Mouse (Mus musculus): ENCODE measurements around the gene Fcgr1. TPM values are rescaled to one million over a fixed set of nuclear protein-coding genes. Genes with fewer than 3 reads are reported as not detected.

Fcgr1 gene
- polyA plus RNA-seq, 1 experiment from 2014 or later = 3.4 TPM

- Histone ChIP-seq H3K4me3 (ENCODE audit: low read depth, low read length) (no peak overlapping the region), H3K4me2 (ENCODE audit: low read length) (no peak overlapping the region), H3K27me3 (replicated peaks; ENCODE audit: control insufficient read depth, insufficient read depth, low read length) (peaks cover 95% of the 10 kb centered on the region), H3K9me3 (ENCODE audit: control insufficient read depth, low read length) (no peaks in the 10 kb centered on the region), H3K4me1 (replicated peaks; ENCODE audit: control insufficient read depth, insufficient read depth, low read length) (no peaks in the 10 kb centered on the region), H3K27ac (ENCODE audit: low read depth) (no peak overlapping the region), H3K9ac (ENCODE audit: low read length) (no peak overlapping the region), H3K36me3 (ENCODE audit: control insufficient read depth, insufficient read depth, low read length) (no peaks in the 10 kb centered on the region)
- 55% methylated on average over 6 of the region's 6 CpGs for WGBS
- ATAC-seq (replicated peaks; ENCODE audit: low FRiP score, low TSS enrichment, low read depth) (no peak), DNase-seq (ENCODE audit: low spot score) (peak; percentile 50)
These were observed 41.4 kb upstream of the Fcgr1 start for GRCm38 (mm10) chr3:96335163-96335550.

GRCm38 (mm10) chr3:96334175-96335162, 40.7 kb upstream of the Fcgr1 start:
- Histone ChIP-seq H3K4me2 (ENCODE audit: low read length) (peak overlapping the region; percentile 36), H3K36me3 (ENCODE audit: control insufficient read depth, insufficient read depth, low read length) (no peaks in the 10 kb centered on the region), H3K4me3 (ENCODE audit: low read depth, low read length) (peak overlapping the region; percentile 12), H3K9me3 (ENCODE audit: control insufficient read depth, low read length) (no peaks in the 10 kb centered on the region), H3K4me1 (replicated peaks; ENCODE audit: control insufficient read depth, insufficient read depth, low read length) (no peaks in the 10 kb centered on the region), H3K27me3 (replicated peaks; ENCODE audit: control insufficient read depth, insufficient read depth, low read length) (peaks cover 97% of the 10 kb centered on the region), H3K27ac (ENCODE audit: low read depth) (no peak overlapping the region), H3K9ac (ENCODE audit: low read length) (no peak overlapping the region)
- DNase-seq (ENCODE audit: low spot score) (peak; percentile 75), ATAC-seq (replicated peaks; ENCODE audit: low FRiP score, low TSS enrichment, low read depth) (no peak)
- 5% methylated on average over 36 of the region's 36 CpGs for WGBS

GRCm38 (mm10) chr3:96333396-96334174, 39.8 kb upstream of the Fcgr1 start:
- Histone ChIP-seq H3K4me1 (replicated peaks; ENCODE audit: control insufficient read depth, insufficient read depth, low read length) (no peaks in the 10 kb centered on the region), H3K9ac (ENCODE audit: low read length) (no peak overlapping the region), H3K27me3 (replicated peaks; ENCODE audit: control insufficient read depth, insufficient read depth, low read length) (peaks cover 97% of the 10 kb centered on the region), H3K4me3 (ENCODE audit: low read depth, low read length) (peak overlapping the region; percentile 12), H3K36me3 (ENCODE audit: control insufficient read depth, insufficient read depth, low read length) (no peaks in the 10 kb centered on the region), H3K9me3 (ENCODE audit: control insufficient read depth, low read length) (no peaks in the 10 kb centered on the region), H3K4me2 (ENCODE audit: low read length) (peak overlapping the region; percentile 36), H3K27ac (ENCODE audit: low read depth) (no peak overlapping the region)
- ATAC-seq (replicated peaks; ENCODE audit: low FRiP score, low TSS enrichment, low read depth) = no peak
- peak; percentile 82 for DNase-seq (ENCODE audit: low spot score)
- WGBS = 5% methylated on average over 25 of the region's 25 CpGs

DNA sequence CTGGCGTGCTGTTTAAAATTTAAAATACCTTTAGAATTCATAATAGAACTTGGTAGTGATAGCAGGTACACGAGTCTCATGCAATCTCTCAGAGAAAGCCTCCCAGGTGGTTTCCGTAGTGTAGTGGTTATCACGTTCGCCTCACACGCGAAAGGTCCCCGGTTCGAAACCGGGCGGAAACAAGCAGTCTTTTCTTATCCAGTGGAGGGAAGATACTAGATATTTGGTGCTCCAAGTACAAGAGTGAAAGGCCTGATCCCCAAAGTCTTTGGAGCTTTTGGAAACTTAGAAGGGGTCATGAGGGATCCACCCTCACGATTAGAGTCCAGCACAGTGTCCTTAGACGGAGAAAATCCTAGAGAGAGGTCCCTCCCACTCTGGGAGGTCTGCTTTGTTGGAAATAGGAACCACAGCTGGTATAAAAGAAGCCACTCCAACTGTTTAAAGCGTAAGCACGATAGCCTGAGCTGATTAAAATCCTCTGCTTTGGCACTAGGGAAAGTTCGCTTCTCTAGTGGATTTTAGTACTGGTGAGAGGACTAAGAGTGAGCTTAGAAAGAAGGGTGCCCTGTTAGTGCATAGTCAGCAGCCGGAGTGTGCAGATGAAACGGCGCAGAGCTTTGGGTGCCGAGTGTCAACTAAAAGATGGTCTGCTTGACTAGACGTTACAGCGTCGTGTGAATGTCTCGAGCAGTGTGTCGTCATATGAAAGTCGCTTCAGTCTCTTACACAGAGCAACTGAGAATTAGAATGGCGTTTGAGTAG, 39.0 kb upstream of the Fcgr1 start:
- no peak overlapping the region for H3K9ac ChIP-seq (ENCODE audit: low read length)
- no peaks in the 10 kb centered on the region for H3K36me3 ChIP-seq (ENCODE audit: control insufficient read depth, insufficient read depth, low read length)
- WGBS = 5% methylated on average over 27 of the region's 27 CpGs
- H3K4me1 ChIP-seq (replicated peaks; ENCODE audit: control insufficient read depth, insufficient read depth, low read length) = no peaks in the 10 kb centered on the region
- ATAC-seq (replicated peaks; ENCODE audit: low FRiP score, low TSS enrichment, low read depth) = no peak
- H3K4me3 ChIP-seq (ENCODE audit: low read depth, low read length) = no peak overlapping the region
- H3K9me3 ChIP-seq (ENCODE audit: control insufficient read depth, low read length) = no peaks in the 10 kb centered on the region
- DNase-seq (ENCODE audit: low spot score) = peak; percentile 78
- H3K27me3 ChIP-seq (replicated peaks; ENCODE audit: control insufficient read depth, insufficient read depth, low read length) = peaks cover 93% of the 10 kb centered on the region
- peak overlapping the region; percentile 6; the same call in 1 of the 2 replicates for H3K4me2 ChIP-seq (ENCODE audit: low read length)
- no peak overlapping the region for H3K27ac ChIP-seq (ENCODE audit: low read depth)

GRCm38 (mm10) chr3:96332000-96332399, 38.2 kb upstream of the Fcgr1 start:
- Histone ChIP-seq H3K9me3 (ENCODE audit: control insufficient read depth, low read length) (no peaks in the 10 kb centered on the region), H3K4me3 (ENCODE audit: low read depth, low read length) (no peak overlapping the region), H3K4me1 (replicated peaks; ENCODE audit: control insufficient read depth, insufficient read depth, low read length) (no peaks in the 10 kb centered on the region), H3K9ac (ENCODE audit: low read length) (no peak overlapping the region), H3K36me3 (ENCODE audit: control insufficient read depth, insufficient read depth, low read length) (no peaks in the 10 kb centered on the region), H3K27me3 (replicated peaks; ENCODE audit: control insufficient read depth, insufficient read depth, low read length) (peaks cover 92% of the 10 kb centered on the region), H3K4me2 (ENCODE audit: low read length) (no peak overlapping the region), H3K27ac (ENCODE audit: low read depth) (no peak overlapping the region)
- DNase-seq (ENCODE audit: low spot score) (no peak), ATAC-seq (replicated peaks; ENCODE audit: low FRiP score, low TSS enrichment, low read depth) (no peak)
- WGBS = 19% methylated on average over 14 of the region's 14 CpGs

GRCm38 (mm10) chr3:96331438-96331837, 37.7 kb upstream of the Fcgr1 start:
- 56% methylated on average over 7 of the region's 7 CpGs for WGBS
- ATAC-seq (replicated peaks; ENCODE audit: low FRiP score, low TSS enrichment, low read depth) (no peak), DNase-seq (ENCODE audit: low spot score) (peak; percentile 52)
- no peaks in the 10 kb centered on the region for H3K4me1 ChIP-seq (replicated peaks; ENCODE audit: control insufficient read depth, insufficient read depth, low read length)
- no peak overlapping the region for H3K4me2 ChIP-seq (ENCODE audit: low read length)
- H3K27me3 ChIP-seq (replicated peaks; ENCODE audit: control insufficient read depth, insufficient read depth, low read length) = peaks cover 92% of the 10 kb centered on the region
- H3K27ac ChIP-seq (ENCODE audit: low read depth) = no peak overlapping the region
- no peak overlapping the region for H3K9ac ChIP-seq (ENCODE audit: low read length)
- H3K9me3 ChIP-seq (ENCODE audit: control insufficient read depth, low read length) = no peaks in the 10 kb centered on the region
- no peaks in the 10 kb centered on the region for H3K36me3 ChIP-seq (ENCODE audit: control insufficient read depth, insufficient read depth, low read length)
- H3K4me3 ChIP-seq (ENCODE audit: low read depth, low read length) = no peak overlapping the region

- Histone ChIP-seq H3K27me3 (replicated peaks; ENCODE audit: control insufficient read depth, insufficient read depth, low read length) (peaks cover 92% of the 10 kb centered on the region), H3K9ac (ENCODE audit: low read length) (no peak overlapping the region)
These were observed 36.8 kb upstream of the Fcgr1 start for GRCm38 (mm10) chr3:96330603-96331002.

DNA sequence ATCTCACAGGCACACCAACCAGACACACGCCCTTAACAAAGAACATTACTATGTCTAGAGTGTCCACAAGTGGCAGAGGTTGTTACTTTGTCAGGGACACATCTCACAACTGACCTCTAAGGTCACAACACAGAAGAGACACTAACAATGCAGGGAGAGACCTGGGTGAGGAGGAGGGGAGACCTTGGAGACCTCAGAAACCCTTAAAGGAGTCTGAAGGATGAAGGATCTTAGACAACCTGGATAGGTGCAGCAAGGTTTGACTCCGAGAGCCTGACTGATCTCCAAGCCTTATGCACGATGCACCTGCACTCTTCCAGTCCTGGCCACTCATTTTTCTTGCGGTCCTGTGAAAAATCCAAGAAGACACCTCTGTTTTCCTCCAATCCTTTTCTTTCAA, 36.4 kb upstream of the Fcgr1 start:
- H3K4me2 ChIP-seq (ENCODE audit: low read length) = no peak overlapping the region
- no peak for ATAC-seq (replicated peaks; ENCODE audit: low FRiP score, low TSS enrichment, low read depth)
- WGBS = 86% methylated on average over 4 of the region's 4 CpGs
- no peak overlapping the region for H3K4me3 ChIP-seq (ENCODE audit: low read depth, low read length)
- no peaks in the 10 kb centered on the region for H3K9me3 ChIP-seq (ENCODE audit: control insufficient read depth, low read length)
- H3K27me3 ChIP-seq (replicated peaks; ENCODE audit: control insufficient read depth, insufficient read depth, low read length) = peaks cover 92% of the 10 kb centered on the region
- no peak overlapping the region for H3K9ac ChIP-seq (ENCODE audit: low read length)
- no peak overlapping the region for H3K27ac ChIP-seq (ENCODE audit: low read depth)
- no peak for DNase-seq (ENCODE audit: low spot score)
- H3K4me1 ChIP-seq (replicated peaks; ENCODE audit: control insufficient read depth, insufficient read depth, low read length) = no peaks in the 10 kb centered on the region
- H3K36me3 ChIP-seq (ENCODE audit: control insufficient read depth, insufficient read depth, low read length) = no peaks in the 10 kb centered on the region

More at GRCm38 (mm10) chr3:96330603-96331002, 36.8 kb upstream of the Fcgr1 start:
- H3K4me2 ChIP-seq (ENCODE audit: low read length) = no peak overlapping the region
- ATAC-seq (replicated peaks; ENCODE audit: low FRiP score, low TSS enrichment, low read depth) = no peak
- H3K36me3 ChIP-seq (ENCODE audit: control insufficient read depth, insufficient read depth, low read length) = no peaks in the 10 kb centered on the region
- DNase-seq (ENCODE audit: low spot score) = no peak
- no peaks in the 10 kb centered on the region for H3K4me1 ChIP-seq (replicated peaks; ENCODE audit: control insufficient read depth, insufficient read depth, low read length)
- no peak overlapping the region for H3K4me3 ChIP-seq (ENCODE audit: low read depth, low read length)
- no peaks in the 10 kb centered on the region for H3K9me3 ChIP-seq (ENCODE audit: control insufficient read depth, low read length)
- no peak overlapping the region for H3K27ac ChIP-seq (ENCODE audit: low read depth)
- 70% methylated on average over 7 of the region's 7 CpGs for WGBS
